Mouse (Mus musculus) ovary, postnatal 10 days (tissue): Measurements from ENCODE around the gene Limch1.

Source experiments
- DNase-seq: peaks from one replicate; pipeline ENCODE4 v3.0.0; 2022; ENCODE audit warnings: low spot score

Limch1 gene

DNA sequence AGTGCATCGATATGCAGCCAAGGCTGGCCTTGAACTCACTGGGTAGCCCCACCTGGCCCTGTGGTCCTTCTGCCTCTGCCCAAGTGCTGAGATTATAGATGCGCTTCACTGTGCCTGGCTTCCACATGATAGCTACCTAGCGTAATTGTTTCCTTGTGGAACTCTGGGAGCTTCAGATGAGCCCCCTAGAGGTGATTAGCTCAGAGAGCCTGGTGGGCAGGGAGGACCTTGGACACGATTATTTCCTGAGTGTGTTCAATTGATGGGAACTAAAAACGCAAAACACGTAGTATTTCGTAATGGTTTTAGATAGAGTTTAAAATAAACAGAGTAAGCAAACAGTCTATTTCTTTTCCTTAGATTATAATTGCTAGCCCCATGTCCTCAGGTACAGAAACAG, 287.0 kb downstream of the Limch1 start:
- no peak for DNase-seq

DNA sequence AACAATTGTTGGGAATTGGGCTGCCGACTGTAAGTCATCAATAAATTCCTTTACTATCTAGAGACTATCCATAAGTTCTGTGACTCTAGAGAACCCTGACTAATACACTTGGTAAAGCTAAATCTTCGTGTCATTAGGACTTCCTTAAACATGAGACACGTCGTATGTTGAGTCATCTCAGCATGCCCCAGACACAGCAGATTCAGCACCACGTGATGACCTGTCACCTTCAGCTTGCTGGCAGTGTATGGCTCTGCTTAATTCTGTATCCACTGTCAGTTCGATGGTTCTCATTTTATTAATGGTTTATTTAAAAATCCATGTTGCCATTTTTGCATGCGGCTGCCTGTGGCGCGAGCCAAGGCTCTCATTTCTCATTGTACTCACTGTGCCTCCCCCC, 298.3 kb downstream of the Limch1 start:
- no peak for DNase-seq

DNA sequence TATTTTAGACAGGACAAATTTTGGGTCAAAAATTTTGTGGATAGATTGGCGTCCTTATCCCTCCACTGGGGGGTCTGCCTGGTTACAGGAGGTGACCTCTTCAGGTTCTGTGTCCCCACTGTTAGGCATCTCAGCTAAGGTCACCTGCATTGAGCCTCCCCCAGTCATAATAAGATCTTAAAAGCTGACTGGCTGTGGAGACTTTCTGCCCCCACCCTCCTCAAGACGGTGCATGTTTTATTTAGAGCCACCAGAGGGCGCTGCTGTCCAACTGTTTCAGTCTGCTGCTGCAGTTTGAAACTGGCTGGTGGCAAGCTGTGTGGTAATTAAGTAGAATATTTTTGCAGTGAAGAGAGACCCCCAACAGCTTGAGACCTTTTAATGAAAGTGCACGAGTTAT, 302.4 kb downstream of the Limch1 start:
- no peak for DNase-seq

DNA sequence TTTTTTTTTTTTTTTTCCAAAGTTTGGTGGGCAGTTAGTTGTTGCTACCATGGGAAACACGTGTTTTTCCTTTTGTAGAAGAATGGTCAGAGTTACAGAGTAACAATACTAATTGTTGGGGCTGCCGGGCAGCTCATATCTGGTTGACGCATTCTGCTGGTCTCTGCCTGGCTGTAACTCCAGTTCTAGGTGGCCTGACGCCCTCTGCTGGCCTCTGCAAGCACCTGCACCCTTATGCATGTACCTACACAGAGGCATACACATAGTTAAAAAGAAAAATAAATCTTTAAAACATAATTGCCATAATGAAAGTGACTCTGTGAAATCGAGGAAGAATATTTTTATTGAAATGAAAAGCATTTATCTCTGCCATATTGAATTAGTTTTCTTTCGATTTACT, 312.2 kb downstream of the Limch1 start:
- no peak for DNase-seq

DNA sequence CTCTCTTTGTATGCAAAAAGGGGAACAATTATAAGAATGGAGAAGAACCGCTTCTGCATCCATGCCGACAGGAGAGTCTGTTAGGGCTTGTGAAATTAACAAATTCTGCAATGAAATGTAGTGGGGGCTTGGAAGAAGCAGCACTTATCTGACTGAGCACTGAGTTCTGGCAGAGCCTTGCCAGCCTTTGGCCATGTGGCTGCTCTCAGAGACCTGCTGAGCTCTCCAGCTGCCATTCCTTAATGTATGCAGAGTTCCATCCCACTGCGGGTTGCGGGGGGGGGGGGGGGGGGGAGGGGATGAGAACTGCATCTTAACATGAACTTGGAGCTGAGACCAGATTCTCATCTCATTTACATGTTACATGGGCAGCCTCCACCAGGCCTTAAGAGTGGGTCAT, 314.9 kb downstream of the Limch1 start:
- DNase-seq, result no peak

DNA sequence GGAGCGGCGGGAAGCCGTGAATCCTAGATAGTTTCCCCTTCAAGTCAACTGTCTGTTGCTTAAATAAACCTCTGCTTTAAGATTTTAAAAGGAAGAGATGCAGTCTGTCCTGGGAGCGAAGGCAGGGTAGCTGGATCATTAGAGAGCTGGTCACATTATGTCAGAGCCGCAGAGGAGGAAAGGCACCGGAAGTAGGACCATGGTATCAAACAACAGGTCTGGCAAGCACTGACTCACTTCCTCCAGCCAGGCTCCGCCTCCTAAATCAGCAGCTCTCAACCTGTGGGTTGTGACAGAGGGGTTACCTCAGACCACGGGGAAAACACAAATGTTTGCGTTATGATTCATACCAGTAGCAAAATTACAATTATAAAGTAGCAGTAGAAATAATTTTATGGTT, 318.0 kb downstream of the Limch1 start:
- DNase-seq, result no peak

DNA sequence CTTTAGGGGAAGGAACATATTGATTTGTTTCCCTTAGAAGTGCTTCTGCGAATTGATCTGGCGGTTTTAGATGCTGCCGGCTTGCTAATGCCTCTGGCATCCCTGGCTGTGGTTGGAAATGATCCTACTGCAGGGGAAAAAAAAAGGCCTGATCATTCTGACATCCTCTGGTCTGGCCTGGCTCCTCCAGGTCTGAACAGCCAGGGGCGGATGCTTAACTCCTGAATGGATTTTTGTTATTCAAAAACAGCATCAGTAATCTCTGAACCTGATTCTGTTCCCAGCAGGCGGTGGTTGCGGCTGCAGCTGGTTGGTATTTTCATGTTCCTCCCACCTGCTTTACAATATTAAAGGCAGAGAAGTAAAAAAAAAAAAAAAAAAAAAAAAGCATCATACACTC, 337.5 kb downstream of the Limch1 start:
- no peak for DNase-seq

DNA sequence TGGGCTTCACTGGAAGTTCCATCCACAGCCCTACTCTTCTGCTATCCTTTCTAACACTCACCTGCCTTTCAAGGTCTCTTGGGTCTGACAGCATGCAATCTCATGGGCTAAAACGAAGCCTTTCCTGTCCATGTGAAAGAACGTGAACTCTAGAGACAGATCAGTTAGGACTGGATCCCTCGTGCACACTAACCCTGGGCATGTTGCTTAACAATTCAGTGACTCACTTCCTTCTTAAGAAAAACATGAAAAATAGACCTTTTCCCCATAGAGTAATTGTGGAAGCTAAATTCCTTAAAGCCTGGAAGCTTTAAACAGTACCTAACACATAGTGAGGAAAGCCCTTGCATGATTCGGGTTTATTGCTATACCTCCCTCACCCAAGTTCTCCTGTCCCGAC, 345.2 kb downstream of the Limch1 start:
- no peak for DNase-seq

DNA sequence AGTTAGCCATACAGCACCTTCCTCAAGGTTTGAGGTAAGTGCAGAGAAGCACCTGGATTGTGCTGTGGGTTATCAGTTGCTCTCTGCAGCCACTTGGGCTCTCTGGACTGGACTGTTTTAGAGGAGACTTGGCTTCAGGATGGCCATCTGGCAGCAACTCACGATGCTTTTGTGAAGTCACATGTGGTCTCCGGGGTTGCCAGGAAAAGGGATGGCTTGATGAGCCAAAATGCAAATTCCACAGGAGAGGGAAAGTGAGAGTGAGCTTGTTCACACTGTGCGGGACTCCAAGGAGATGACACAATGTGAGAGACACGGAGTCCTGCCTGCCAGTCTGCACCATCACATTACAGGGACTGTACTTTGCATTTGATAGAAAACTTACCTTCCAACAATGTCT, 346.1 kb downstream of the Limch1 start:
- DNase-seq, result no peak

DNA sequence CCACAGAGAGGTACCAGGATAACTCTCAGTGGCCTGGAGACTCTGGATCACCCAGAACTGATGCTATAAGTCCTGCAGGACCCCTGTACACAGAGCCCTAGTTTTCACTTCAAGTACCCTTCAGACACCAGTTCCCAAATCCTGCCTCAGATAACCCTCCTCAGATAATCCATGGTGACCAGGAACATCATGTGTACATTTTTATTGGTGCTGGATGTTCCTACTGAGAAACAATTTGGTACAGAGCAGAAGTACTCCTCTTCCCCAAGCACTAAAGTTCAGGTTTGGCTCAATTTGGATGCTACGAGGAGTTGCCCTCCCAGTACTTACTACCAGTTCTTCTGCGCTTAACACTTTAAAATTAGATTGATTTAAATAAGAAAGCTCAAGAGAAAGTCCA, 348.4 kb downstream of the Limch1 start:
- no peak for DNase-seq

DNA sequence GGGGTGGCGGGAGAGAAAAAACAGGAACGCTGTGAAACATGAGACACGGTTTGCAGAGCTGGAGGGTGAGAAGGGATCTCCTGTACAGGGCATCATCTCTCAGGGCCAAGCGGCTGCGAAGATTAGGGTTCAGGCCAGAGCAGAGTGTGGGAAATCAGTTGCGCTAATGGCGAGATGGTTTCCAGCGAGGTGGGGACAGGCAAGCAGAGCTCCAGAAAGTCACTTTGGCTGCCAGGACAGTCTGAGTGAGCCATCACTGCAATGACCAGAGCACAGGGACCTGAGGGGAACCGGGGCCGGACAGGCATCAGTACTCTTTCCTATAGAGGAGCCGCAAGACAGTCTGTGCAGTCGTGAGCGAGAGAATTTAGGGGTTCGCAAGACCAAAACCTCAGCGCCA, 349.5 kb downstream of the Limch1 start:
- DNase-seq, result no peak

DNA sequence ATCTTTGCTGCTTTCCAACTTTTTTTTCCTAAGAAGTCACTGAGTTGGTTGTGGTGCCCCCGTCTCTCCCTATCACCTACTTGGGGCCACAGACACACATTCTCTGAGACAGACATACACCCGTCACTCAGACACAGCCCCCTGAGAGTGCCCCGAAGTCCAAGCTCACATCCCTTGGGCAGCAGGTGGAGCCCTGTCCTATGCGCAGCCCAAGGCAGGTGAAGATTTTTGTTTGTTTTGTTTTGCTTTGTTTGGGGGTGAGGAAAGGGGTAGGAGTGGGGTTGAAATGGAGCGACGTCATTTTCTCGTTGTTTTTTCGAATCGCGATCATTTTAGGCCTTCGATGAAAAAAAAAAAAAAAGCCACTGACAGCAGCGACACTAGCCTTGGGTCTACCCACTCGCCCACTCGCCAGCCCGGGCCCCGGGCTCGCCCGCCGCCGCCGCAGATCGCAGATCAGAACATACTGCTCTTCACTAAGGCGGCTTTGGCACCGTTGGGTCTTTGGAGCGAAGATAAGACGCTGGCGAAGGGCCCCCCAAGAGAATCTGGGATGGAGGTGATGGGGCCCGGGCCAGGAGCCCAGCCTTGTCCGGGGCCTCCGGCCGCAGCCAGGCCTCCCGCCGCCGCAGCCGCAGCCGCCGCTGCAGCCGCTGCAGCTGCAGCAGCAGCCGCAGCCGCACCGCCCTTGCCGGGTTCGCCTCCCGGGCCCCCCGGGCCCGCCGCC, 350.2 kb downstream of the Limch1 start:
- DNase-seq, result no peak

DNA sequence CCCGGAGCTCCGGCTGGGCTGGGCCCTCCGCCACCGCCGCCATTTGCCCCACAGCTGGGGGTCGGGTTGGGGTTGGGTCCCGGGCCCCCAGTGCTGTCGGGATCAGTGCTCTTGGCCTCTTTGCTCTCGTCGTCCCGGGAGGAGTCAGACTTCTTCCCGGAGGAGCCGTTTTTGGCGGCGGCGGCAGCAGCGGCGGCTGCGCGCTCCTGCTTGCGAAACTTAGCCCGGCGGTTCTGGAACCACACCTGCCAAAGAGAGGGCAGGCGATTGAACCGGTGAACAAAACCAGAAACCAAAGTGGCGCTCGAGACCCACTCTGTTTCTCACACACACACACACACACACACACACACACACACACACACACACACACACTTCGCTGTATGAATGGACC, 350.7 kb downstream of the Limch1 start:
- no peak for DNase-seq

DNA sequence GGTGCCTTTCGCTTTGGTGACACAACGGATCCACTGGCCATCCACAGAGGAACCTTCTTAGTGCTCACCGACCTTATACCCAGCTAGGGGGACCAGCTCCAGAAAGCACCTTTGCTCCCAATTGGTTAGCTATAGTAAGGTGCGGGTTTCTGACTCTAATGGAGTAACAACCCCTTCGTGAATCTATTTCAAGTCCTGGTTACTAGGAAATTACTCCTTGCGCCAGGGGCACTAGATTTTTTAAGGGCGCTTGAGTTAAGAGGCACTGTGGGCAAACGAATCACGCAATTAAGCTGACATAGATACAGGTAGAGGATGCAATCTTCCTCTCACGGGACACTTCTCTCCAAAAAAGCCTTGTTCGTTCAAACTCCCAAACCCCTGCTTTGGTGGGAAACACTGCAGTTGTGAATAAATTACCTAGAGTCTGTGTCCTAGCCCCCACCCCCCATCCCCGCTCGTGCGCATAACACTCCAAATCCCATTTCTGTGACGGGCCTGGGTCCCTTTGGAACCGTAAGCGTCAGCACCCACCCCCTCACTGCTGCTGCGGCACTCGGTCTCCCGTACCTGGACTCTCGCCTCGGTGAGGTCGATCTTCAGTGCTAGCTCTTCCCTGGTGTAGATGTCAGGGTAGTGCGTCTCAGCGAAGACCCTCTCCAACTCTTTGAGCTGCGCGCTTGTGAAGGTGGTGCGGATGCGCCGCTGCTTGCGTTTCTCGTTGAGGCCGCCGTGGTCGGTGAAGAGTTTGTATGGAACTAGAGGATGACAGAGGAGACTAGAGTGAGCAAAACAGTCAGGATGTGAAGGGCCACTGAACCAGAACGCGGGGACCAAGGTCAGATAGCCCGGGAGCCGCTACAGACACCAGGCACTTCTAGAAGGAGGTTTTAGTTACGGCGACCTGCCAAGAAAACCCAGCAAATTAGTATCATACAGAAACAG, 351.8 kb downstream of the Limch1 start:
- no peak for DNase-seq

DNA sequence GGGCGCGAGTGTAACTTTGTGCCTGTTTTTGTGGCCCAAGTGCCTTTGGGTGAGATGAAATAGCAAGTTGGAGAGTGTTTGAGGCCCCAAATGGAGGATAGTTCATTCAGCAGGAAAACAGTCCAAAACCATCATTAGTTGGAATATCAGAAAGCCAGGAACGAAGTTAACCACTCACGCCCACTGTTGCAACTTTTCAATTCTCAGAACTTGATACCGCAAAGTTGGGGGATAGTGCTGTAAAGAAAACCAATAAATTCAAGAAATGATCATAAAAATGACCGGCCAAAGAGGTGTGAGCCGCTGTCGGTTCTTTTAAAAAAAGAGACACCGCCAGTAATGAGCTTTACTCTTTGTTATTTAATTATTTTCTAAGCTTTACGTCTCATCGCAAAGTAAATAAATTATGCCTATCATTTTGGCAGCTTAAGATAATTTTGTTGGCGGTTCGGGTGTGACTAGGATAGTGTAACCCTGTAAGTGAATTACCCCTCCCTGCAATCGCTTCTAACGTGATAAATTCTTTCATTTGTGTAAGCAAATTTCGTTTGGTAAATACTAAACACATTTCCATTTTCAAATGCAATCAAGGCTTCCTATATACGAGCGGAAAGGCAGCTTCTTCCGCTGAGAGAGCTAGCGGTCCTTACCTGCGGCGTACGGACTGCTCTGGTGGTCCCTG, 352.6 kb downstream of the Limch1 start:
- DNase-seq, result no peak

DNA sequence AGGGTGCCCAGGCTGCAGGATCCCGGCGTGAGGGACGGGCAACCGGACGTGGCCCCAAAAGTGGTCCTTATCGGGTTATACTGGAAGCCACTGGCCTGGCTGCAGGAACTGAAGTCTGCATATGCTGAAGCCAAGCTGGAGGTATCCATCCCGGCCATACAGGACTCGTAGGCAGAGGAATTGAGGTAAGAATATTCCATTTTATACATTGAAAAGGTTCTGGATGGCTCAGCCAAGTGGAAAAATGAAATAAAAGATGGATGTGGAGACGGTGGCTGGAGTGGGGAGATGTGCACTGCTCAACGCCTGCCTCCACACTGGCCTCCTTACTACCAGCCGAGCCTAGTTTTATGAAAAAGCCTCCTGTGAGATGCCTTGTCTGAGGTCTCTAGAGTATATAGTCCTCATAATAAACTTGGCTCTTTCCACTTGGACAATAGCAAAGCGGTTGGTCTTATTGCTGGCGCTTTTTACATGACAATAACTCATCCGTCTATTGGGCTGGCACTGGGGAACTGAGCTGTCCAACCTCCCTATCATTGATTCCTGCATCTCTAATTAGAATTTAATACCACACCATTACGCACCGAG, 353.2 kb downstream of the Limch1 start, which contains the start of gene Phox2b:
Gene Phox2b, minus strand, starts transcription at position 569 of the 591 bp plus-strand sequence.
- DNase-seq, result no peak

DNA sequence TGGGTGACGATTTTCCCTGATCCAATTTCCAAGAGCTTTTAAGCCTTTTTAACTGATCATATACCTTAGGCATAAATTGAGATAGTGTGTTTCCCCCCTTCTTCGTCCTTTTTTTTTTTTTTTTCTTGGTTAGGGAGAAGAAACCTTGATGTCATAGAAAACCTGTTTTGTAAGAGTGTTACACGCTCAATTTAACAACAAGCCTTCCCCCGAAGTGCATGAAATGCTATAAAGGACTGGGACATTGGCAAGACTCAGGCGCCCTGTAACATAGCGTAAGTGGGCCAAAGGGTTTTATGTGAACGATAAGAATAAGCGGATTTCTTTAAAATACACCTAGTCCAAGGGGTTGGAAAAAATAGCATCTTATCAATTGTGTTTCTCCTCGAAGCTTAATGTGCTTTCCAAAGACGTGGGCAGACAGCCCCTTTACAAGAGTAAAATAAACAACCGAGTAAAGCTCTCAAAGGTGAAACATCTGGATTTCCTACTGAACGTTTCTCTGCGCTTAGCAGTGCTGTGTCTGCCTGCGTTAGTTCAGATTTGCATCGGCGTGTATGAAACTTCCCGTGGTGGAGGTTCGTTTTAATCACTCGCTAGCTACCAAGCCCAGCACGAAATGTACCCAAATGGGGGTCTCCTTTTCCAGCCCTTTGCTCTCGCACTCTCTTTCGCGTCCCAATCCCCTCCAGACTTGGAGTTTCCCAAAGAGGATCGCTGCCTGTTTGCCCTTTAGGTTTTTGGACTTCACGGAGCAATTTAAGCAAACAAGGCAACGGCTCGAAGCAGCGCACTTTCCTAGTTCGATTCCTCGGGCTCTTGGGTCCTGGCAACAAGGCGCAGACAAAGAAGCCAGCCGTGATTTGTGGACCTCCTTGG, 354.0 kb downstream of the Limch1 start:
- no peak for DNase-seq

DNA sequence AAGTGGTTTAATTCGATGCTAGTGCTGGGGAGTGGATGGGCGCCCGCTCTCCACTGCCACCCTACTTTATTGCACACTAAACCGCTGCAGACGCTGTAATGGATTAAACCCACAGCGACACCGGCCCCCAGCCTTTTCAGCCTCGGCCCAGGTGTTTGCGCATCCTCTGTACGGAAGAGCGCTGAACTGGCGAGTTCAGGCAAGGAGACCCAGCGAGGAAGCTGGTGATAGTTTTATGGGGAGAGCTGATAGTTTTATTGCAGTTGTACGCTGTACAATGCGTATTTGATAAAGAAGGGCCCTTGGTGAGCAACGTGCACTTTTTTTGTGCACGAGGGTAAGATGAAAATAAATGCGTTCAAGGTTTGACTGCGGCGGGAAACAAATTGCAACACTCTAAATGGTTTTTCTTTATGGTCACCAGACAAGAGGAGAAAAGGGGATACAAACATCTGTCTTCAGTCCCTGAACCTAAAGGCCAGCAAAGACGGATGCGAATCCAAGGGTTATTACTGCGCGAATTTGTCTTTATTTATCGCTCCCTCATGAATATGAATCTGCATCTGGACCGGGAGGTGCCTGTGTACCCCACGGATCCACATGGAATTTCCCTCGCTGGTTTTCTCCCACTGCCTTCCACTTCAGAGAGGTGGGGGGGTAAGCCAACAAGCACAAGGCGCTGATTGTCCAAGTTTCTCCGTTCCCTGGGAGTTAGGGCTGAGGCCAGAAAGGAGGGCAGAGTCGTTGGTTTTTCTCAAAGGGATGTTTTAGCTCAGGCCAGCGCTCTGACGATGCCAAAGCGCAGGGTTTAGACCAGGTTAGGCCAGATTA, 355.2 kb downstream of the Limch1 start:
- no peak for DNase-seq

DNA sequence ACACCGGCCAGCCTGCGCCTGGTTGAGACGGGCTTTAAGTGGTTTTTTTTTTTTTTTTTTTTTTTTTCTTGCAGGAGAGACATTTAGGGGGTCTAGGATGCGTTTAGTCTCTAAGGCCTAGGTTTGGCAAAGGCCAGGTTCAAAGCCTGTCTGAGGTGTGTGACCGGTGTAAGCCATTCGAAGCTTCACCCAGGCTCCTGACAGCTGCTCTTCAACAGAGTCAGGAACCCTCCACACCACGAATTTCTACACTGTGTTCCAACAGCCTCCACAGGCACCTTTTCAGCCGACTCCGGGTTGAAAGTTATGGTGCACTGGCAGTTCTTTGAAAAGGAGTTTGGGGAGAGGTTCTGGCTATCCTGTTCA, 355.8 kb downstream of the Limch1 start:
- DNase-seq, result no peak

DNA sequence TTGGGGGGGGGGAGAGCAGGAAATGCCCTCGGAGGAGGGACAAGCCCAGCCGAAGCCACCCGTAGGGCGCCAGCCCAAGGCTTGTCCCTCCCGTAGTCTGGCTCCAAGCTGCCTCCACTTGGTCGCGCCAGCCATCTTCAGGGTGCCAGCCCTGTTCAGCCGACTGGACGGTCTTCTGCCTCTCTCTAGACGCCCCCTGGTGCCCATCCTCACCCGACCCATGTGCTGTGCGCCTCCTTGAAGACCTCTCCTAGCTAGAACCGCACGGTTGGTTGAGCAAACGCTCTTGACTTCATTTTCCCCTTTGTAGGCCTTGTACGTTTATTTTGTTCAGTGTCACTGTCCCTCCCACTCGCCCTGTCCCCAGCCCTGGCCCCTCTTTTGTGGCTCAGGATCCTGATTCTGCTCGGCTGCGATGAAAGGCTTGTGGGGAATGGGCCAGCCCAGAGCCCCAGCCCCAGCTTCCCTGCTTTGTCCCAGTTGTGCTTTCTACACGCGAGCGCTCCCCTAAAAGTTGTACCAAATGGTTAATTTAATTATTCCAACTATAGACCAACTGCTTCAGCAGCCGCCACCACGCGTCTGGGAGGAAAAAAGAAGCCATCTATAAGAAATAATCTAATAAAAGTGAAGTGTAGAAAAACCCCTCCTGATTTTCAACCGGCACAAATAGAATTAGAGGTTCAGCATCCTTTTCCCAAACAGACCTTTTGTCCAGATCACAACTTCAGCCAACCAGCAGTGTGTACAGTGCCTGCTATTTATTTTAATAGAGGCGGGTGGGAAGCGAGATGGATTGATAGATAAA, 356.4 kb downstream of the Limch1 start:
- DNase-seq, result no peak
